Mouse (Mus musculus): ENCODE data around the gene Vmn1r45.
"Not testable (repeated sequence)": the region's sequence is repeated elsewhere in the genome, so short reads cannot be mapped to it uniquely, and the experiment has no call there.

The Vmn1r45 gene

GRCm38 (mm10) chr6:89940498-89940897 is at the start of gene Vmn1r45:
Gene Vmn1r45 (minus strand): TSS chr6:89940598.
- not testable (repeated sequence) for DNase-seq

GRCm38 (mm10) chr6:89985989-89986388 is 45.6 kb upstream of the Vmn1r45 start:
- DNase-seq = no peak

- DNase-seq = no peak
Measured at GRCm38 (mm10) chr6:89969013-89969412, 28.6 kb upstream of the Vmn1r45 start, which contains the start of gene Vmn1r46. Gene Vmn1r46 (plus strand): TSS chr6:89969313.

DNA sequence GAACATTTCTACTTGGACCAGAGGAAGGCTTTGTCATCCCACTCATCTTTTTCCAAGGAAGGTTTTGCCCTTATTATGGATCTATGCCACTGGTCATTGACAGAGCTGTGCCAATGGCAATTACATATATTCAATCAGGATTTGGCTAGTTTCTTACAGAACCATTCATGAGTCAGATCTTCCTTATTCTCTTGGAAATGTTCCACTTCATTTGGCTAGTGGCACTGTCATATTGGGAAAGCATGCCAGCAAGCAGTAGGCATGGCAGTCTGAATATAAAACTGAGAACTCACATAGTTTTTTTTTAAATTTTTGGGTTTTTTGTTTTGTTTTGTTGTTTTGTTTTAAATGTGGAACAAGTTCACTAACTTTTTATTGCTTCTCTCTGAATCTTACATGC is 25.9 kb upstream of the Vmn1r45 start:
- DNase-seq = no peak

DNA sequence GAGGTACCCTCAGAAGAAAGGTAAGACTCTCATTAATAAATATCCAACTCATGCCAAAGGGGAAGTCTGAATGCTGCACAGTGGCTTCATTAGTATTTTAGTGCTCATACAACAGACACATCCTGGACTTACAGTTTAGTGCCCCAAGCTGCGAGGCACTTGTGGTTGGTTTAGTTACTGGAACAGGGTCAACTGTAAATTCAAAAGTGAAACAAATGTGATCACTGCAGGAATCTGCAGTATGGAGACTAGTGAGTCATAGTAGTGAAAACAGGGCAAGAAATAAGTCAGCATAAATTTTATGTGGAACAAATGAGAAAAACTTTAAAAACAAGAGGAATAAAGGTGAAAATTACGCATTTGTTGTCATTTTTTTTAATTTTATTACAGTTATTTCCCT is 13.2 kb upstream of the Vmn1r45 start:
- no peak for DNase-seq

DNA sequence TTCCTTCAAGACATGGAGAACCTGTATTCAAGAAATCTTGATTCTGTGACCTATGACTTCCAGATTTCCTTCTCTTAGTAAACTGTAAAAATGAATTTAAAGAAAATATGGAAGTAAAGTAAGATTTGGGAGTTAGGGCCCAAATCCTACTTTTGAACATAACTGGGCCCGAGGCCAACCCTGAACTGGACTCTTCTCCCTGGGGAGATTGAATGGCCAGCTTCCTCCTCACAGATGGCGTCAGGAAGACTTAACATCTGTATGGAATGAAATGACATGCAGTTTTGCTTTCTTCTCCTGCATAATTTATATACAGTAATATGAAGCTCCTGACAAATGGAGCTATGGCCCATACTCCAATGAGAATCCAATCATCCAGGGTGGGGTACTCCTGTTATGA is 528 bp upstream of the Vmn1r45 start:
- DNase-seq = no peak

- no peak for DNase-seq
Measured at GRCm38 (mm10) chr6:89883812-89884211, 56.6 kb downstream of the Vmn1r45 start.

DNA sequence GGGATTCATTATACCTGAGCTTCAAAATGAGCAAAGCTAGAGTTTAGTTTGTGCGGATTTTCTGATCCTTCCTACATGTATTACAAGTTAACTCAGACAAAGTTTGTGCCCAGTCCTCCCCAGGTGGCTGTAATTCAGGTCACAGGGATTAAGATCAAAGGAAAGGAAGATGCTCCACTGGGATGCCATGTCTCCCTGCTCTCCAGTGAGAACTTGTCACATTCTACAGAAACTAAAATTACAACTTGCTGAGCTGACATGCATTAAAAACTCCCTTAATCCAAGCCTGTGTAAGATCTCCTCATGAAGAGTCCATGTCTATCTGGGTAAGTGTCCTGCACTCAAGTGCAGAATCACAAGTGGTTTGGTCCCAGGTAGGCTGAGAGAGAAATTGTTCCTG is 57.0 kb downstream of the Vmn1r45 start, which contains the start of gene Vmn1r44:
TSS of gene Vmn1r44 (plus strand) at position 301 of the 400 bp plus-strand sequence.
- no peak for DNase-seq
